Mouse (Mus musculus): ENCODE measurements around the gene Dok5.

The Dok5 gene

GRCm38 (mm10) chr2:170845511-170845910, 113.9 kb downstream of the Dok5 start:
- H3K27me3 ChIP-seq (ENCODE audit: insufficient read depth, low read length): peaks cover 4% of the 10 kb centered on the region; the same call in 1 of the 2 replicates
- 0 out of 2 replicates have a peak, but pooled peaks cover 5% of the 10 kb centered on the region for H3K9me3 ChIP-seq (ENCODE audit: low read length)
- no peaks in the 10 kb centered on the region for H3K36me3 ChIP-seq (ENCODE audit: insufficient read depth, low read length)
- peaks cover 7% of the 10 kb centered on the region; the same call in 1 of the 2 replicates for H3K4me1 ChIP-seq (replicated peaks; ENCODE audit: low read depth, low read length)
- TF ChIP-seq NANOG (IDR thresholded peaks at IDR 0.05; ENCODE audit: borderline replicate concordance, low read length): no peak
- TF ChIP-seq POU5F1 (IDR thresholded peaks at IDR 0.05; ENCODE audit: borderline replicate concordance, low read length): no peak
- TF ChIP-seq CTCF (conservative IDR thresholded peaks at IDR 0.05; ENCODE audit: low read length): no peak
- no peak overlapping the region for H3K4me3 ChIP-seq (replicated peaks; ENCODE audit: low read length)

- H3K4me1 ChIP-seq (replicated peaks; ENCODE audit: low read depth, low read length): peaks cover 7% of the 10 kb centered on the region; the same call in 1 of the 2 replicates
- 0 out of 2 replicates have a peak, but pooled peaks cover 5% of the 10 kb centered on the region for H3K9me3 ChIP-seq (ENCODE audit: low read length)
- H3K27me3 ChIP-seq (ENCODE audit: insufficient read depth, low read length): peaks cover 6% of the 10 kb centered on the region; the same call in 1 of the 2 replicates
- TF ChIP-seq CTCF (conservative IDR thresholded peaks at IDR 0.05; ENCODE audit: low read length): peak; percentile 72
- no peak for TF ChIP-seq NANOG (IDR thresholded peaks at IDR 0.05; ENCODE audit: borderline replicate concordance, low read length)
- H3K36me3 ChIP-seq (ENCODE audit: insufficient read depth, low read length): no peaks in the 10 kb centered on the region
- H3K4me3 ChIP-seq (replicated peaks; ENCODE audit: low read length): no peak overlapping the region
These were observed 118.5 kb downstream of the Dok5 start for GRCm38 (mm10) chr2:170850058-170850457.

GRCm38 (mm10) chr2:170852337-170852736, 120.7 kb downstream of the Dok5 start:
- peaks cover 10% of the 10 kb centered on the region for H3K27me3 ChIP-seq (ENCODE audit: insufficient read depth, low read length)
- H3K4me1 ChIP-seq (replicated peaks; ENCODE audit: low read depth, low read length): peaks cover 7% of the 10 kb centered on the region; the same call in 1 of the 2 replicates
- TF ChIP-seq CTCF (conservative IDR thresholded peaks at IDR 0.05; ENCODE audit: low read length) (no peak), NANOG (IDR thresholded peaks at IDR 0.05; ENCODE audit: borderline replicate concordance, low read length) (no peak), POU5F1 (IDR thresholded peaks at IDR 0.05; ENCODE audit: borderline replicate concordance, low read length) (no peak)
- 0 out of 2 replicates have a peak, but pooled peaks cover 5% of the 10 kb centered on the region for H3K9me3 ChIP-seq (ENCODE audit: low read length)
- no peak overlapping the region for H3K4me3 ChIP-seq (replicated peaks; ENCODE audit: low read length)
- no peaks in the 10 kb centered on the region for H3K36me3 ChIP-seq (ENCODE audit: insufficient read depth, low read length)

- 0 out of 2 replicates have a peak, but pooled peaks cover 1% of the 10 kb centered on the region for H3K9me3 ChIP-seq (ENCODE audit: low read length)
- H3K27me3 ChIP-seq (ENCODE audit: insufficient read depth, low read length): peaks cover 20% of the 10 kb centered on the region
These were observed 123.6 kb downstream of the Dok5 start for GRCm38 (mm10) chr2:170855210-170855609.

GRCm38 (mm10) chr2:170856085-170856484, 124.5 kb downstream of the Dok5 start:
- Histone ChIP-seq H3K4me3 (replicated peaks; ENCODE audit: low read length) (no peak overlapping the region), H3K4me1 (replicated peaks; ENCODE audit: low read depth, low read length) (no peaks in the 10 kb centered on the region), H3K27me3 (ENCODE audit: insufficient read depth, low read length) (peaks cover 20% of the 10 kb centered on the region), H3K36me3 (ENCODE audit: insufficient read depth, low read length) (no peaks in the 10 kb centered on the region), H3K9me3 (ENCODE audit: low read length) (no peaks in the 10 kb centered on the region)
- no peak for TF ChIP-seq POU5F1 (IDR thresholded peaks at IDR 0.05; ENCODE audit: borderline replicate concordance, low read length)
- no peak for TF ChIP-seq CTCF (conservative IDR thresholded peaks at IDR 0.05; ENCODE audit: low read length)
- no peak for TF ChIP-seq NANOG (IDR thresholded peaks at IDR 0.05; ENCODE audit: borderline replicate concordance, low read length)

More at GRCm38 (mm10) chr2:170855210-170855609, 123.6 kb downstream of the Dok5 start:
- Histone ChIP-seq H3K4me1 (replicated peaks; ENCODE audit: low read depth, low read length) (no peaks in the 10 kb centered on the region), H3K4me3 (replicated peaks; ENCODE audit: low read length) (no peak overlapping the region), H3K36me3 (ENCODE audit: insufficient read depth, low read length) (no peaks in the 10 kb centered on the region)
- TF ChIP-seq CTCF (conservative IDR thresholded peaks at IDR 0.05; ENCODE audit: low read length) (no peak), POU5F1 (IDR thresholded peaks at IDR 0.05; ENCODE audit: borderline replicate concordance, low read length) (no peak)

GRCm38 (mm10) chr2:170857507-170857906, 125.9 kb downstream of the Dok5 start:
- peaks cover 20% of the 10 kb centered on the region for H3K27me3 ChIP-seq (ENCODE audit: insufficient read depth, low read length)
- no peak for TF ChIP-seq NANOG (IDR thresholded peaks at IDR 0.05; ENCODE audit: borderline replicate concordance, low read length)
- TF ChIP-seq POU5F1 (IDR thresholded peaks at IDR 0.05; ENCODE audit: borderline replicate concordance, low read length): no peak
- TF ChIP-seq CTCF (conservative IDR thresholded peaks at IDR 0.05; ENCODE audit: low read length): no peak
- H3K4me3 ChIP-seq (replicated peaks; ENCODE audit: low read length): no peak overlapping the region
- no peaks in the 10 kb centered on the region; the same call in 1 of the 2 replicates for H3K4me1 ChIP-seq (replicated peaks; ENCODE audit: low read depth, low read length)
- no peaks in the 10 kb centered on the region for H3K36me3 ChIP-seq (ENCODE audit: insufficient read depth, low read length)
- no peaks in the 10 kb centered on the region for H3K9me3 ChIP-seq (ENCODE audit: low read length)

GRCm38 (mm10) chr2:170858640-170859039, 127.0 kb downstream of the Dok5 start:
- Histone ChIP-seq H3K4me1 (replicated peaks; ENCODE audit: low read depth, low read length) (no peaks in the 10 kb centered on the region; the same call in 1 of the 2 replicates), H3K27me3 (ENCODE audit: insufficient read depth, low read length) (peaks cover 20% of the 10 kb centered on the region), H3K9me3 (ENCODE audit: low read length) (no peaks in the 10 kb centered on the region), H3K36me3 (ENCODE audit: insufficient read depth, low read length) (no peaks in the 10 kb centered on the region), H3K4me3 (replicated peaks; ENCODE audit: low read length) (no peak overlapping the region)
- TF ChIP-seq NANOG (IDR thresholded peaks at IDR 0.05; ENCODE audit: borderline replicate concordance, low read length) (no peak), POU5F1 (IDR thresholded peaks at IDR 0.05; ENCODE audit: borderline replicate concordance, low read length) (no peak)

GRCm38 (mm10) chr2:170860576-170860975, 129.0 kb downstream of the Dok5 start:
- Histone ChIP-seq H3K9me3 (ENCODE audit: low read length) (0 out of 2 replicates have a peak, but pooled peaks cover 4% of the 10 kb centered on the region), H3K4me1 (replicated peaks; ENCODE audit: low read depth, low read length) (no peaks in the 10 kb centered on the region; the same call in 1 of the 2 replicates), H3K36me3 (ENCODE audit: insufficient read depth, low read length) (no peaks in the 10 kb centered on the region), H3K27me3 (ENCODE audit: insufficient read depth, low read length) (peaks cover 30% of the 10 kb centered on the region), H3K4me3 (replicated peaks; ENCODE audit: low read length) (no peak overlapping the region)
- TF ChIP-seq CTCF (conservative IDR thresholded peaks at IDR 0.05; ENCODE audit: low read length) (peak; percentile 85), NANOG (IDR thresholded peaks at IDR 0.05; ENCODE audit: borderline replicate concordance, low read length) (no peak), POU5F1 (IDR thresholded peaks at IDR 0.05; ENCODE audit: borderline replicate concordance, low read length) (no peak)

- TF ChIP-seq NANOG (IDR thresholded peaks at IDR 0.05; ENCODE audit: borderline replicate concordance, low read length): no peak
- no peak overlapping the region for H3K4me3 ChIP-seq (replicated peaks; ENCODE audit: low read length)
- H3K4me1 ChIP-seq (replicated peaks; ENCODE audit: low read depth, low read length): no peaks in the 10 kb centered on the region; the same call in 1 of the 2 replicates
- peaks cover 27% of the 10 kb centered on the region for H3K27me3 ChIP-seq (ENCODE audit: insufficient read depth, low read length)
- 0 out of 2 replicates have a peak, but pooled peaks cover 4% of the 10 kb centered on the region for H3K9me3 ChIP-seq (ENCODE audit: low read length)
- H3K36me3 ChIP-seq (ENCODE audit: insufficient read depth, low read length): no peaks in the 10 kb centered on the region
These were observed 131.2 kb downstream of the Dok5 start for GRCm38 (mm10) chr2:170862799-170863198.
